Mouse (Mus musculus) heart, postnatal 25 days (tissue): Measurements from ENCODE around the gene Stat5a. TPM values are rescaled to one million over a fixed set of nuclear protein-coding genes. Genes with fewer than 3 reads are reported as not detected.

Experiments used
- DNase-seq: peaks from one replicate; pipeline ENCODE4 v3.0.0; 2022; ENCODE audit warnings: low spot score
- intact Hi-C: fragments of 180-260 bp; cut with DNase I; formaldehyde crosslinking; loops from one replicate; pipeline ENCODE4 v1.15.1; 2025
- total RNA-seq, 2 experiments: library from RNA; stranded (reverse); gene quantifications; 2 replicates each; pipeline ENCODE4 v1.2.3; 2021

The Stat5a gene
- total RNA-seq, 2 experiments from 2014 or later = 24.3 to 30.1 TPM

DNA sequence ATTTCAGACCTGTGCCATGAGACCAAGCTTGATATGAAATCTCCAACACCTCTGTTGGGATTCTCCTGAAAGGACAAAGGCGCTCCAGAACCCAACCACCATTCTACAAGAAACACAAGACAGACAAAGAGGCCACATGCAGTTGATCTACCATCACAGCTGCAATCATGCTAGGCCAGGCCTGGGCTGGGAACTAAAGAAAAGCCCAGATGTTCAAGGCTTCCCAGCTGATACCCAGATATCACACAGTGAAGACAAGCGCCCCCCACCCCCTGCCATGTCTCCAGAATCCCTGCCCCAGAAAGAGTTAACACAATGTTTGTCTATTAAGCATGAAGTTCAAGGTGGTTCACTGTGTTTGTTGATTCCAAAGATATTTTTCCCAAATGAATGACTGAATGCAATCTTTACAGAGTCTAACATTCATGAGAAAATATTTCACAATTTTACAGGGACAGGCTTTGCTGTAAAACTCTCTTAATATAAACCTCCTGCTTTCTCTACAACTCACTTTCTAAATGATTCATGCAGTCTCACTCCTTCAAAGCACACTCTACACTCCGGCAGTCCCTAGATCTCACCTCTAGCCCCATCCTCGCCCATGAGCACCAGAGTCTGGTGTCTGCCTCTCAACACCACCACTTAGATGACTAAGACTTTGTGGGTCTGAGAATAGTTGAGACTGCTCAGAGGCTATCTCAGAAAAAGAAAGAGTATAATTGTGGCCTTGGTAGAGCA lies 61.9 kb downstream of the Stat5a start:
- no peak for DNase-seq
- intact Hi-C loops = no loop called here

- intact Hi-C loops = no loop called here
- no peak for DNase-seq
These were observed 65.3 kb downstream of the Stat5a start for GRCm38 (mm10) chr11:100924386-100924919.

DNA sequence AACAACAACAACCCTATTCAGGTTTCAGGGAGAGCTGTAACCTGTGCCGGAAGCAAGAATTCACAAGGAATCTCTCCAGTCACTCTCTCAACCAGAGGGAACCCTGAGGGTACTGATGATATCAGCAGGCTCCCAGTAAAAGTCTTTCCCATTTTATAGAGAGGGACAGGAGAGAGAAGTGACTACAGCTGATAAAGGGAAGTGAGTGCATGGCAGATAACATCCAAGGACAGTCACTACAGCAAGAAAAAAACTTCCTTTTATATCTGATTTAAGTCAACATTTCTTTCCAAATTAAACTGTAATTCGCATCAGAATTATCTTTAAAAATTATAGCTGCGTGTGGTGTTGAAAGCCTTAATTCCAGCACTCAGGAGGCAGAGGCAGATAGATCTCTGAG lies 68.2 kb downstream of the Stat5a start:
- DNase-seq = no peak
- intact Hi-C loops = no loop called here

DNA sequence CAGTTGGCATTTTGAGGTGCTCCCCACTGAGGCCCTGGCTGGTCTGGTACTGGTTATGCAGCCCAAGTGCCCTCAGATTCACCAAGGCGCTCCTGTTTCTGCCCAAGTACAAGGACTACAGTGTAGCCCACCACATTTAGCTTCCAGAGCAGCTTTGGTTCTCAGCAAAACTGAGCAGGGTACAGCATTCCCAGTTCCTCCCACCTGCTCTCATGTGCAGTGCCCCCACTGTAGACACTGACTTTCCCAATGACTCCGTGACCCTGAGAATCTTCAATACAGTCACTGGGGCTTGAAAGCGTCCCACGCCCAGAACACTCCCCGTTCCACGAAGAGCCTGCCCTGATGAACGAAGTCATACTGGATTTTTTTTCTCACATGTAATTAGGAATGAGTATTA lies 71.5 kb downstream of the Stat5a start:
- intact Hi-C loops = no loop called here
- DNase-seq = no peak

GRCm38 (mm10) chr11:100931254-100931921 lies 72.2 kb downstream of the Stat5a start:
- no peak for DNase-seq
- intact Hi-C loops = no loop called here

Other genes with a start within 250 kb of the Stat5a start
- gene Nkiras2, start 240.1 kb upstream of the Stat5a start, total RNA-seq = 10 to 100 TPM; 57.3 to 58.0 TPM
- 100 to 1,000 TPM; 121 to 124 TPM for gene Dnajc7, start 239.2 kb upstream of the Stat5a start, total RNA-seq
- under 1 TPM; 0.31 to 0.47 TPM for gene Zfp385c, start 166.9 kb upstream of the Stat5a start, total RNA-seq
- gene Dhx58, start 155.1 kb upstream of the Stat5a start, total RNA-seq = under 1 TPM; 0.68 to 0.98 TPM
- gene Kat2a, start 146.9 kb upstream of the Stat5a start, total RNA-seq = 10 to 100 TPM; 12.3 to 13.6 TPM
- gene Hspb9, start 145.5 kb upstream of the Stat5a start, total RNA-seq = not detected
- gene Rab5c, start 121.1 kb upstream of the Stat5a start, total RNA-seq = 10 to 100 TPM; 62.1 to 66.8 TPM
- not detected for gene Kcnh4, start 99.4 kb upstream of the Stat5a start, total RNA-seq
- gene Hcrt, start 96.4 kb upstream of the Stat5a start, total RNA-seq = not detected
- gene Ghdc, start 88.4 kb upstream of the Stat5a start, total RNA-seq = 10 to 100 TPM in 1 of 2 experiments, 1 to 10 TPM in 1; 9.5 to 11.3 TPM
- 10 to 100 TPM; 67.6 to 68.9 TPM for gene Stat5b, start 8.6 kb upstream of the Stat5a start, total RNA-seq
- 100 to 1,000 TPM in 1 of 2 experiments, 10 to 100 TPM in 1; 91.3 to 119 TPM for gene Stat3, start 80.2 kb downstream of the Stat5a start, total RNA-seq
- gene Cavin1, start 111.5 kb downstream of the Stat5a start, total RNA-seq = 100 to 1,000 TPM; 275 to 277 TPM
- 10 to 100 TPM; 84.7 to 87.3 TPM for gene Atp6v0a1, start 150.1 kb downstream of the Stat5a start, total RNA-seq
- gene Naglu, start 210.7 kb downstream of the Stat5a start, total RNA-seq = 1 to 10 TPM; 8.0 to 8.7 TPM
- gene Hsd17b1, start 219.1 kb downstream of the Stat5a start, total RNA-seq = under 1 TPM; 0.55 to 0.64 TPM
- 10 to 100 TPM; 15.8 to 17.1 TPM for gene Coasy, start 223.2 kb downstream of the Stat5a start, total RNA-seq
- 10 to 100 TPM; 19.1 to 21.4 TPM for gene Mlx, start 227.9 kb downstream of the Stat5a start, total RNA-seq
- 1 to 10 TPM; 3.1 TPM for gene Psmc3ip, start 236.1 kb downstream of the Stat5a start, total RNA-seq